Mouse (Mus musculus): ENCODE results near the gene Ankrd31. TPM values are rescaled to one million over a fixed set of nuclear protein-coding genes. Genes with fewer than 3 reads are reported as not detected.

Ankrd31 gene
- polyA plus RNA-seq, 1 experiment from 2014 or later: not detected

DNA sequence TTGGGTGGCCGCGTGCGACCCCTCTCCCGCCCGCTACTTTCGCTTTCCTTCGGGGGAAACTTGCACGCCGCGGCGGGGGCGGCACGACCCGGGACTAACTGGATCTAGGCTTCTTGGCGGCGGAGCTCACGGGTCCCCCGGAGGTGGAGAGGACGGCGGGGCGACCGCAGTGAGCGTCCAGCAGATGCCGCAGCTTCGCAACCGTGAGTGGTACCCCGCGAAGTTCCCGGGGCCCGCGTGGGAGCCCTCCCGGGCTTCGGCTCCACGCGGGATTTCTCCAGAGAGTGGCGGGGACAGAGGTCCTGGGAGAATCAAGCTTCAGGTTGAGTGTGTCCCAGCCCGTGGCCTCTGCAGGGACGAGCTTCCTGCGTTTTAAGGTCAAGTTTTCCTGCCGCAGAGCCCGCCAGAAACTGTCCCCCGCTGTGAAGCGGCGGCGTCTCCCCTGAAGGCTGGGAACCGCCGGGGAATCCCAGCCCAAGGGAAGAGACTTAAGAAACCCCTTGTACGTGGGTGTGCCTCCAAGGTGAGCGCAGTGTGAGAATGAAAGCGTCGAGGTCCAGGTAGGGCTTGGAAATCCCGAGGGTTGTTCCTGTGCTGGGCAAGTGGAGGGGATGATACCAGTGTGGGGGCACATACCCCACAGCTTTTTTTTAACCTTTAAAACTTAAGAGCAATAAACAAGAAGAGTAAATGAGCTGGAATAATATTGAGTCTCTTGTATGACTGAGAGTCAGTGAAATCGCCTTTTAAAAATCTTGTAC lies 177.1 kb downstream of the Ankrd31 start:
- H3K27me3 ChIP-seq (ENCODE audit: control insufficient read depth, insufficient read depth, low read length): peaks cover 24% of the 10 kb centered on the region
- peak; percentile 46; the same call in 1 of the 2 replicates for ATAC-seq (replicated peaks; ENCODE audit: insufficient number of reproducible peaks, low FRiP score, low TSS enrichment)
- H3K4me2 ChIP-seq: peak overlapping the region; percentile 98
- H3K4me1 ChIP-seq (ENCODE audit: control insufficient read depth, insufficient read depth, low read length): peaks cover 3% of the 10 kb centered on the region; the same call in 1 of the 2 replicates
- peak overlapping the region; percentile 78 for H3K9ac ChIP-seq (ENCODE audit: low read depth, low read length)
- peak overlapping the region; percentile 79 for H3K4me3 ChIP-seq (ENCODE audit: low read depth, low read length)
- 1% methylated on average over 52 of the region's 53 CpGs for WGBS (ENCODE audit: insufficient replicate concordance)
- no peak overlapping the region for H3K27ac ChIP-seq (ENCODE audit: low read depth, low read length)
- no peaks in the 10 kb centered on the region for H3K9me3 ChIP-seq (replicated peaks; ENCODE audit: control insufficient read depth, low read length)
- no peaks in the 10 kb centered on the region for H3K36me3 ChIP-seq (ENCODE audit: control insufficient read depth, insufficient read depth, low read length)

DNA sequence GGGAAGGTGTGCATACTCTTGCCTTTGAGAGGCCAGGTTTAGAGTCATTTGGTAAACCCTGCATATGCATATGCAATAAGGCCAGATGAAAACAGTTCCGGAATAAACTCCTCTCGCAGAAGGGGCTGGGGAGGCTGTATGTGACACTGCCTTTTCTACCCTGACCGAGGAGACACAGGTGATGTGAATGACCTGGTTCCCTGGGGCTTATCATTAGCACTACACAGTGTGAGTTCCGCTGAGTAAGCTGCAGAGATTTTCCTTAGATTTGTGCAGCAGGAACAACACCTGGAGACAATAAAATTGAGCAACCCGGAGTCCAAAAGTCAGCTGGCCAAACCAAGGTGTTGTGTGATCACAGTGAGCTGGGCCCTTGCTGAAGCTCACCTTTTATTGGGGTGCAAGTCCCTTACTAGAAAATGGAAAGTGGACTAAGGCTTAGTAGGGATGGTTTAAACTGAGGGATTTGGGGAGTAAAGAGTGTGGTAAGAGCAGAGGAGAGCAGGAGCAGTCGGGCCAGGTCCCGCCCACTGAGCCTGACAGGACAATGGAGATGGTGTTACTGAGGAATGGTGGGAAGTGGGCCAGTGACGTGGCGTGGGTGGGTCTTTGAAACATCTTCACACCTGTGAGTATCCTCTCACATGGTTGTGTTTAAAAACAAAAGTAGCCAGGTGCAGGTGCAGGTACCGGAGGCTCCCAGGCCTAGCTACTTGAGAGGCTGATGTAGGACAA lies 178.1 kb downstream of the Ankrd31 start:
- no peaks in the 10 kb centered on the region for H3K9me3 ChIP-seq (replicated peaks; ENCODE audit: control insufficient read depth, low read length)
- 41% methylated on average over 10 of the region's 10 CpGs for WGBS (ENCODE audit: insufficient replicate concordance)

DNA sequence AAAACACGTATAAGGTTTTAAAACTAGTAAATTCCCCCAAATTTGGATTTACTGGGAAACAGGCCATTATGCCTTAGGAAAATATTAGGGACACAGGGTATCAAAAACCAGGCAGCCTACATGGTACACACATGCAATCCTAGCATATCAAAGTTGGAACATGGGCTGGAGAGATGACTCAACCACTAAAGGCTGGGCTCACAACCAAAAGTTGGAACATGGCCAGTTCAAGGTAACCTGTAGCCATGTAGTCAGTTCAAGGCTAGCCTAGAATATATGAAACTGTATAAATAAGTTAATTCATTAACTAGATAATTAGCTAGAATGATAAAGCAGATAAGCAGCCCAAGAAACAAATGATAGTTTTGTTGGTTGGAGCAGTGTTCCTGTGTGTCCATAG lies 179.7 kb downstream of the Ankrd31 start:
- Histone ChIP-seq H3K9me3 (replicated peaks; ENCODE audit: control insufficient read depth, low read length) (no peaks in the 10 kb centered on the region), H3K9ac (ENCODE audit: low read depth, low read length) (no peak overlapping the region), H3K27ac (ENCODE audit: low read depth, low read length) (no peak overlapping the region), H3K27me3 (ENCODE audit: control insufficient read depth, insufficient read depth, low read length) (peaks cover 24% of the 10 kb centered on the region), H3K4me1 (ENCODE audit: control insufficient read depth, insufficient read depth, low read length) (peaks cover 3% of the 10 kb centered on the region; the same call in 1 of the 2 replicates), H3K4me2 (no peak overlapping the region), H3K4me3 (ENCODE audit: low read depth, low read length) (no peak overlapping the region), H3K36me3 (ENCODE audit: control insufficient read depth, insufficient read depth, low read length) (no peaks in the 10 kb centered on the region)
- ATAC-seq (replicated peaks; ENCODE audit: insufficient number of reproducible peaks, low FRiP score, low TSS enrichment): no peak
- 82% methylated on average over 1 of the region's 1 CpGs for WGBS (ENCODE audit: insufficient replicate concordance)

More for the DNA sequence above, 178.1 kb downstream of the Ankrd31 start:
- H3K9ac ChIP-seq (ENCODE audit: low read depth, low read length): no peak overlapping the region
- H3K4me1 ChIP-seq (ENCODE audit: control insufficient read depth, insufficient read depth, low read length): peaks cover 3% of the 10 kb centered on the region; the same call in 1 of the 2 replicates
- ATAC-seq (replicated peaks; ENCODE audit: insufficient number of reproducible peaks, low FRiP score, low TSS enrichment): no peak
- H3K4me3 ChIP-seq (ENCODE audit: low read depth, low read length): 0 out of 2 replicates have a peak overlapping the region, but pooled peaks have one; percentile 79
- H3K27me3 ChIP-seq (ENCODE audit: control insufficient read depth, insufficient read depth, low read length): peaks cover 24% of the 10 kb centered on the region
- no peak overlapping the region for H3K27ac ChIP-seq (ENCODE audit: low read depth, low read length)
- no peaks in the 10 kb centered on the region for H3K36me3 ChIP-seq (ENCODE audit: control insufficient read depth, insufficient read depth, low read length)
- peak overlapping the region; percentile 98 for H3K4me2 ChIP-seq

DNA sequence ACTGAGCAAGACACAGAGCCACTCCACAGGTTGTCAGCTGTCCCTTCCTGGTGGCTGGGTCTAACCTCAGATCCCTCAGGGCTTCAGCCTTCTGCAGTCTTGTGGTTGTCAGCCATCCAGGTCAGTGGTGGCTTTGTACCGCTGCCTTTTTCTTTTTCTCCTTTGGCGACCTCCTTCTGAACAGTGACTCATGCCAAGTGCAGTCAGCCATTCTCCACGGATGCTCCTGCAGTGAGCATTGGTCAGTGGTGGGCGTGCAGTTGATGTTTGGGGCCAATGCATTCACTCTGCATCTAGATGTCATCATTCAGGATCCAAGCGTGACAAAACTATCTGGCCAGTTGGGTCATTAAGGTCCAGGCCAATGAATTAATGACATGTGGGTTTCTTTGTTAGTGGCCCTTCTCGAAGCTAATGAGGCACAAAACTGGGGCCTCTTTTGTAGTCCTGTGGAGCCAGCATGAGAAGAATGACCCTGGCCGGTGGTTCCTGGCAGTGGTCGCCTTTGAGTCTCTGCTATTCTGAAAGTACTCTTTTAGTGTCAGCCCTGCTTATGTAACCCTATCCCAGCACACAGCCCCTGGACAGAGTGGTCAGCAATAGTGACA lies 180.5 kb downstream of the Ankrd31 start:
- Histone ChIP-seq H3K4me1 (ENCODE audit: control insufficient read depth, insufficient read depth, low read length) (peaks cover 3% of the 10 kb centered on the region; the same call in 1 of the 2 replicates), H3K9me3 (replicated peaks; ENCODE audit: control insufficient read depth, low read length) (no peaks in the 10 kb centered on the region), H3K9ac (ENCODE audit: low read depth, low read length) (no peak overlapping the region), H3K27ac (ENCODE audit: low read depth, low read length) (no peak overlapping the region), H3K36me3 (ENCODE audit: control insufficient read depth, insufficient read depth, low read length) (no peaks in the 10 kb centered on the region), H3K4me2 (no peak overlapping the region), H3K27me3 (ENCODE audit: control insufficient read depth, insufficient read depth, low read length) (peaks cover 24% of the 10 kb centered on the region), H3K4me3 (ENCODE audit: low read depth, low read length) (no peak overlapping the region)
- ATAC-seq (replicated peaks; ENCODE audit: insufficient number of reproducible peaks, low FRiP score, low TSS enrichment): no peak
- WGBS (ENCODE audit: insufficient replicate concordance): 72% methylated on average over 8 of the region's 8 CpGs

DNA sequence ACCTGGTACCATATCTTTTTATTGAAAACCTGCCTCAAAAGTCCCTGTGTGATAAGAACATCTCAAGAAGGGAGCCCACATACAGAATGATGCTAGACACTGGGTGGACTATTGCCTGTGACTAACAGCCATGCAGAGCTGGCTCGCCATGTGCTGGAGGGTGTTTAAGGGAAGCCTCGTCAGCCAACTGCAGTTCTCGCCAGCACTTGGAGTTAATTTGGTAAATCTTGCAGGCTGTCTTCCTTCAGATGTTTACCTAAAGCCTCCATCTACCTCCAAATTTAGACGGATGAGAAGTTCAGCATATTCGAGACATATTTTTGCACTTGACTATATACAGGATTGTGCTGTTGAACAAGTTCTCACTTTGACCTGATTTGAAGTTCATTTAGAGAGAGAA lies 184.7 kb downstream of the Ankrd31 start:
- Histone ChIP-seq H3K36me3 (ENCODE audit: control insufficient read depth, insufficient read depth, low read length) (no peaks in the 10 kb centered on the region), H3K4me1 (ENCODE audit: control insufficient read depth, insufficient read depth, low read length) (no peaks in the 10 kb centered on the region), H3K27me3 (ENCODE audit: control insufficient read depth, insufficient read depth, low read length) (no peaks in the 10 kb centered on the region), H3K9me3 (replicated peaks; ENCODE audit: control insufficient read depth, low read length) (no peaks in the 10 kb centered on the region), H3K4me3 (ENCODE audit: low read depth, low read length) (no peak overlapping the region), H3K27ac (ENCODE audit: low read depth, low read length) (no peak overlapping the region), H3K4me2 (no peak overlapping the region), H3K9ac (ENCODE audit: low read depth, low read length) (no peak overlapping the region)
- ATAC-seq (replicated peaks; ENCODE audit: insufficient number of reproducible peaks, low FRiP score, low TSS enrichment): no peak
- 79% methylated on average over 5 of the region's 5 CpGs for WGBS (ENCODE audit: insufficient replicate concordance)

DNA sequence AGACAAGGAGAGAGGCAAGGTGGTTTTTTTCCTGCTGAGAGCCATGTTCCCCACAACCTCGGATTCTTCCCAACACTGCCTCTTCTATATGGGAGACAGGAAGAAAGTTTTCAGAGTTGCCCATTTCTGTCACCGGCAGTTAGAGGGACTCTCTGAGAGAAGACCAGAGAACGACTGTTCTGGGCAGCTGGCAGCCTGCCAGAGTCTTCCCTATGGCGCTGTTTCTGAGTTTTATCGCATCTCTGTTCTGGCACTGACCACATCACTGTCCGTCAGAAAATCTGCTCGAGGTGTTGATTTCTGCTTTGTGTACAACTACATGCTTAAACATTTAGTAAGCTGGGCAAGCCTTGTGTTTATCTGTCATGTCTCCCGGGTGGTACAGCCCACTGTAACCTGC lies 185.3 kb downstream of the Ankrd31 start:
- H3K36me3 ChIP-seq (ENCODE audit: control insufficient read depth, insufficient read depth, low read length): no peaks in the 10 kb centered on the region
- no peak overlapping the region for H3K27ac ChIP-seq (ENCODE audit: low read depth, low read length)
- no peaks in the 10 kb centered on the region for H3K9me3 ChIP-seq (replicated peaks; ENCODE audit: control insufficient read depth, low read length)
- no peak overlapping the region for H3K9ac ChIP-seq (ENCODE audit: low read depth, low read length)
- no peaks in the 10 kb centered on the region for H3K27me3 ChIP-seq (ENCODE audit: control insufficient read depth, insufficient read depth, low read length)
- no peaks in the 10 kb centered on the region for H3K4me1 ChIP-seq (ENCODE audit: control insufficient read depth, insufficient read depth, low read length)
- no peak for ATAC-seq (replicated peaks; ENCODE audit: insufficient number of reproducible peaks, low FRiP score, low TSS enrichment)
- H3K4me3 ChIP-seq (ENCODE audit: low read depth, low read length): no peak overlapping the region
- H3K4me2 ChIP-seq: peak overlapping the region; percentile 9; the same call in 1 of the 2 replicates
- WGBS (ENCODE audit: insufficient replicate concordance): 39% methylated on average over 8 of the region's 8 CpGs

DNA sequence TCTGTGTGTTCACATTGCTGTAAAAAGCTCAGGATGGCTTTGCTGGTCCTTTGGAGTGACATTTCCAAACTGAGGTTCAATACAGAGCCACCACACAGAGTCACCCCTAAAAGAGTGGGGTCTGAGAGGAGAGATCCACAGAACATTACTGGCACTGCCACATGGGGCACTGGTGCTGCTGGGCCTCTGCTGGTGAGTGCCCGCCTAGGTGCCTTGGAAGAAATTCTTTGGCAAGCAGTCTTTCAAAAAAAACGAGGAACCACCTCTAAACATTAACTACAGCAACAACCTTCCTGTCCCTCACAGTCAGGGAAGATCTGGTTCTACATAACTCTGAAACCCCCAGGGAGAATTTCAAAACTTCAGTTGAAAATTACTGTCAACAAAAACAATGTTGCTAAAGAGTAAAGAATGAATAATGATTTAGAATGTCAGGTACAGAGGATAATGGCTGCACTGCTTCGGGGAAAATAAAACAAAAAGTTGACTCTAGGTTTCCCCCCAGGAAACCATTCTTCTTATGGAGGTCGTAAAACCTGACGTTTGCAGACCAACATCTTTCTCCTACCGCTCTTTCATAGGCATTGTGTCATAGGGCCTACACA lies 188.2 kb downstream of the Ankrd31 start:
- H3K9me3 ChIP-seq (replicated peaks; ENCODE audit: control insufficient read depth, low read length): no peaks in the 10 kb centered on the region
- no peak for ATAC-seq (replicated peaks; ENCODE audit: insufficient number of reproducible peaks, low FRiP score, low TSS enrichment)
- no peak overlapping the region for H3K4me2 ChIP-seq
- H3K27me3 ChIP-seq (ENCODE audit: control insufficient read depth, insufficient read depth, low read length): no peaks in the 10 kb centered on the region
- H3K36me3 ChIP-seq (ENCODE audit: control insufficient read depth, insufficient read depth, low read length): no peaks in the 10 kb centered on the region
- H3K4me1 ChIP-seq (ENCODE audit: control insufficient read depth, insufficient read depth, low read length): no peaks in the 10 kb centered on the region
- H3K27ac ChIP-seq (ENCODE audit: low read depth, low read length): no peak overlapping the region
- no peak overlapping the region for H3K9ac ChIP-seq (ENCODE audit: low read depth, low read length)
- H3K4me3 ChIP-seq (ENCODE audit: low read depth, low read length): no peak overlapping the region
- 72% methylated on average over 6 of the region's 6 CpGs for WGBS (ENCODE audit: insufficient replicate concordance)

DNA sequence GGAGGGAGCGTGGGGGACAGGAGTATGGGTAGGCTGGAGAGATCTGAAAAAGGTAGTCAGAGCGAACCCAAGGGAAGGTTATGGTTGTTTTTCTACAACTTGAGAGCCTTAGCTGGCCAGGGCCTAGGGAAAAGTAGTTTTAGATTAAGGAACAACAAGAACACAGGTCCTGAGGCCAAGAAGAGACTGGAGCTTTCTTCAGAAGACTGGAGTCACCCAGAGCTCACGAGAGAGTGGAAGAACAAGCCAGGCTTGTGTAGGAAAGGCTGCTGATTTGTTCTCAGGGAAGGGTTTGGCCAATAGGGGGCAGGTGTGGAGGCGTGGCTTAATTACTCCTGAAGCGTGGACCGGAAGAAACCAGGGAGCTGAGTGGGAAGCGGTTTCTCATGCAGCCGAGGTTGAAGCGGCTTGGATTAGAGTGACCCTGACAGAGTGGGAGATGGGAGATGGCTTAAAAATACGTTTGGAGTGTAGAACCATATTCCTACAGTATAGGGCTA lies 189.0 kb downstream of the Ankrd31 start:
- no peaks in the 10 kb centered on the region for H3K9me3 ChIP-seq (replicated peaks; ENCODE audit: control insufficient read depth, low read length)
- no peaks in the 10 kb centered on the region for H3K27me3 ChIP-seq (ENCODE audit: control insufficient read depth, insufficient read depth, low read length)
- H3K4me1 ChIP-seq (ENCODE audit: control insufficient read depth, insufficient read depth, low read length): no peaks in the 10 kb centered on the region
- H3K4me2 ChIP-seq: no peak overlapping the region
- H3K36me3 ChIP-seq (ENCODE audit: control insufficient read depth, insufficient read depth, low read length): no peaks in the 10 kb centered on the region
- H3K27ac ChIP-seq (ENCODE audit: low read depth, low read length): no peak overlapping the region
- WGBS (ENCODE audit: insufficient replicate concordance): 60% methylated on average over 10 of the region's 10 CpGs
- no peak overlapping the region for H3K9ac ChIP-seq (ENCODE audit: low read depth, low read length)
- ATAC-seq (replicated peaks; ENCODE audit: insufficient number of reproducible peaks, low FRiP score, low TSS enrichment): no peak
- H3K4me3 ChIP-seq (ENCODE audit: low read depth, low read length): no peak overlapping the region
